Mouse (Mus musculus) heart, embryonic 11.5 days (tissue): ENCODE measurements around the gene Rdh16f1. TPM values are rescaled to one million over a fixed set of nuclear protein-coding genes. Genes with fewer than 3 reads are reported as not detected.

ENCODE experiments used
- ATAC-seq: fragments of 200-750 bp; cut with Nextera tagmentation; replicated peaks from 2 replicates; pipeline ENCODE4 v1.8.0; 2017; ENCODE audit warnings: moderate library complexity; ENCODE audit not compliant: insufficient number of reproducible peaks, low FRiP score, low TSS enrichment
- H3K27ac ChIP-seq: fragments of 300-500 bp; sonication (generic); 2 replicates; pipeline ENCODE4 v1.5.1; 2014; ENCODE audit warnings: mild to moderate bottlenecking, low read depth, low read length
- H3K27me3 ChIP-seq: fragments of 300-500 bp; sonication (generic); 2 replicates; pipeline ENCODE4 v1.6.1; 2014; ENCODE audit warnings: mild to moderate bottlenecking, low read length, mixed read lengths; ENCODE audit not compliant: control insufficient read depth, insufficient read depth
- H3K36me3 ChIP-seq: fragments of 300-500 bp; sonication (generic); 2 replicates; pipeline ENCODE4 v1.6.1; 2014; ENCODE audit warnings: mild to moderate bottlenecking, low read length, moderate library complexity, mixed read lengths; ENCODE audit not compliant: control insufficient read depth, insufficient read depth
- H3K4me1 ChIP-seq: fragments of 300-500 bp; sonication (generic); 2 replicates; pipeline ENCODE4 v1.6.1; 2014; ENCODE audit warnings: low read length; ENCODE audit not compliant: control insufficient read depth, insufficient read depth
- H3K4me2 ChIP-seq: fragments of 300-500 bp; sonication (generic); 2 replicates; pipeline ENCODE4 v1.6.1; 2014; ENCODE audit warnings: mild to moderate bottlenecking, moderate library complexity
- H3K4me3 ChIP-seq: fragments of 300-500 bp; sonication (generic); 2 replicates; pipeline ENCODE4 v1.5.1; 2014; ENCODE audit warnings: low read depth, low read length
- H3K9ac ChIP-seq: fragments of 300-500 bp; sonication (generic); 2 replicates; pipeline ENCODE4 v1.6.1; 2014; ENCODE audit warnings: mild to moderate bottlenecking, low read depth, low read length, moderate library complexity
- H3K9me3 ChIP-seq: fragments of 300-500 bp; sonication (generic); replicated peaks from 2 replicates; pipeline ENCODE4 v1.6.1; 2016; ENCODE audit warnings: low read length; ENCODE audit not compliant: control insufficient read depth
- WGBS: fragments of 180-500 bp; shearing (Covaris S2); extraction: QIAGEN DNeasy Blood & Tissue Kit; methylation state at CpG from one replicate; pipeline ENCODE4 v1.1.7; 2014; ENCODE audit not compliant: insufficient replicate concordance; 5-methylcytosine and 5-hydroxymethylcytosine counted together
- polyA plus RNA-seq: library from polyadenylated mRNA; unstranded; fragments of >200 nt; fragmentation: Nextera tagmentation; extraction: Ambion mirVana; gene quantifications from 2 replicates; pipeline ENCODE4 v1.2.1, GENCODE M21; 2014

Gene Rdh16f1
- polyA plus RNA-seq, 1 experiment from 2014 or later: 0.10 TPM

DNA sequence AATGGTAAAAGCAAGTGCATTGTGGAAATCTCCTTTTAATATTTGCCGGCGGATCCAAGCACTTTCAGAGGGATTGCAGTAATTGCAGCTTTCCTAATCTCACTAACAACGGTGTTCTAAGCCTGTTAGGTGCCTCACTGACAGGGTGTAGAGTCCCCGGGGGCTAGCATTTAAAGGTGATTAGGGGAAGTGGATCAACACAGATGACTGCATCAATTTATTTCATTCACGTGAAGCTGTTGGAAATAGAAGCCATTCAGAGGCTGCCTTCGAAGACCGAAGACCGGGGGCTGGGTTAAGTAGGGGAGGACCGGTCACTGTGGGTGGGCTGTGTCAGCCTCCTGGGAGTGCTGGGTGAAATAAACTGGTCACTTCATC is 28.7 kb upstream of the Rdh16f1 start:
- Histone ChIP-seq H3K27me3 (0 out of 2 replicates have a peak, but pooled peaks cover 2% of the 10 kb centered on the region), H3K4me3 (no peak overlapping the region), H3K4me2 (no peak overlapping the region), H3K4me1 (no peaks in the 10 kb centered on the region), H3K36me3 (no peaks in the 10 kb centered on the region), H3K27ac (no peak overlapping the region), H3K9me3 (no peaks in the 10 kb centered on the region), H3K9ac (no peak overlapping the region)
- no peak for ATAC-seq
- whole genome bisulfite sequencing: 54% methylated on average over 9 of the region's 9 CpGs

GRCm38 (mm10) chr10:127731397-127731796 is 28.2 kb upstream of the Rdh16f1 start:
- 0 out of 2 replicates have a peak, but pooled peaks cover 2% of the 10 kb centered on the region for H3K27me3 ChIP-seq
- H3K4me2 ChIP-seq: no peak overlapping the region
- WGBS: 32% methylated on average over 5 of the region's 5 CpGs
- ATAC-seq: no peak
- H3K4me1 ChIP-seq: no peaks in the 10 kb centered on the region
- no peak overlapping the region for H3K9ac ChIP-seq
- no peaks in the 10 kb centered on the region for H3K36me3 ChIP-seq
- no peaks in the 10 kb centered on the region for H3K9me3 ChIP-seq
- H3K27ac ChIP-seq: no peak overlapping the region
- H3K4me3 ChIP-seq: no peak overlapping the region

DNA sequence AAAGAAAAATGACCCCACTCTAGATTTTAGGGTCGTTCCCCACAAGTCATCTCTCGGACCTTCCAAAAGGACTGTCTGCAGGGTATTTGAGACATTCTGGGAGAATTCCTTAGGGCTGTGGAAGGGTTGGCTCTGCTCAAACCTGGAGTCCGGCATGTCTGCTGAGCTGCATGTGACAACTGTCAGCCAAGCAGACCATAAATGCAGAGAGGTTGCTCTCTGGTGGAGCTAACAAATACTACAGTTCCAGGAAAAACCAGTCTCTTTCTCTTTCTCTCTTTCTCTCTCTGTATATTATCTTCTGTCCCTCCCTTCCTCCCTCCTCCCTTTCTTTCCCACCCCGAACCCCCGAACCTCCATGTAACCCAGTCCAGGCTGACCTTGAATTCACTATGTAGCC is 25.2 kb upstream of the Rdh16f1 start:
- Histone ChIP-seq H3K9me3 (no peaks in the 10 kb centered on the region), H3K27me3 (no peaks in the 10 kb centered on the region), H3K4me1 (no peaks in the 10 kb centered on the region), H3K9ac (no peak overlapping the region), H3K36me3 (no peaks in the 10 kb centered on the region), H3K4me3 (no peak overlapping the region), H3K4me2 (no peak overlapping the region), H3K27ac (no peak overlapping the region)
- ATAC-seq: no peak
- 30% methylated on average over 5 of the region's 5 CpGs for WGBS

DNA sequence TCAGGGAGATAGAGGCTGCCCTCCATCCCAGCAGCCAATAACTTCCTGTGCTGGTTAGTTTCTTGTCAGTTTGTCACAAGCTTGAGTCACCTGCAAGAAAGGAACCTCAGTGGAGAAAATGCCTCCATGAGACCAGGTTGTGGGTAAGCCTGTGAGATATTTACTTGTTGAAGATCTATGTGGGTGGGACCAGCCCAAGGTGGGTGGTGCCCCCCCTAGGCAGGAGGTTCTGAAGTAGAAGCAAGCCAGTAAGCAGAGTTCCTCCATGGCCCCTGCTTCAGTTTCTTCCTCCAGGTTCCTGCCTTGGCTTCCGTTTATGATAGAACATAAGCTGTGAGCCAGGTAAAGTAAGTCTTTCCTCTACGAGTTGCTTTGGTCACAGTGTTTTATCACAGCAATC is 23.3 kb upstream of the Rdh16f1 start:
- no peaks in the 10 kb centered on the region for H3K9me3 ChIP-seq
- H3K9ac ChIP-seq: no peak overlapping the region
- no peak overlapping the region for H3K4me2 ChIP-seq
- no peaks in the 10 kb centered on the region for H3K36me3 ChIP-seq
- H3K27ac ChIP-seq: no peak overlapping the region
- H3K4me3 ChIP-seq: no peak overlapping the region
- H3K27me3 ChIP-seq: no peaks in the 10 kb centered on the region
- ATAC-seq: no peak
- H3K4me1 ChIP-seq: peaks cover 5% of the 10 kb centered on the region
- WGBS: 76% methylated on average over 2 of the region's 2 CpGs

- Histone ChIP-seq H3K27ac (no peak overlapping the region), H3K27me3 (no peaks in the 10 kb centered on the region), H3K4me3 (no peak overlapping the region), H3K4me2 (no peak overlapping the region), H3K9me3 (no peaks in the 10 kb centered on the region), H3K36me3 (no peaks in the 10 kb centered on the region), H3K9ac (no peak overlapping the region), H3K4me1 (peaks cover 5% of the 10 kb centered on the region)
- WGBS: 45% methylated on average over 4 of the region's 4 CpGs
- no peak for ATAC-seq
These were observed 22.7 kb upstream of the Rdh16f1 start for GRCm38 (mm10) chr10:127736916-127737315.

DNA sequence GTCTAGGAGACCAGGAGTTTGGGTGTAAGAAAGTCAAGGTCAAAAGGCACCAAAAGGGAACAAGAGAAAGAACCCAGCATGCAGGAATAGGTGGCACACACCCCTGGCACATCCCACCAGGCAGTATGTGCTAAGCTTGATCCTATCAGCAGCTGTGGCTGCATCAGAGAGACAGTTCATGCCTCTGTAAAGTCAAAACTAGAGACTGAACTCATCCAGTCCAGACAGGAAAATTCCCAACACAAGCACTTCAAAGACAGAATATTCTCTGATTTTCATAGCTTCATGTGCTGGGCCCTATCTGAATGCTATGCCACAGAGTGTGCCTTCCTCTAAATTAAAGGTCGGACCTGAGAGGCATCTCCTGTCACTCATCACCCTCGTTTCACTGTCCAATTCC is 22.0 kb upstream of the Rdh16f1 start:
- H3K4me3 ChIP-seq: no peak overlapping the region
- no peak overlapping the region for H3K9ac ChIP-seq
- H3K36me3 ChIP-seq: peaks cover under 1% of the 10 kb centered on the region; the same call in 1 of the 2 replicates
- WGBS: 28% methylated on average over 2 of the region's 2 CpGs
- no peak overlapping the region for H3K4me2 ChIP-seq
- no peak for ATAC-seq
- no peak overlapping the region for H3K27ac ChIP-seq
- peaks cover 5% of the 10 kb centered on the region for H3K4me1 ChIP-seq
- no peaks in the 10 kb centered on the region for H3K9me3 ChIP-seq
- no peaks in the 10 kb centered on the region for H3K27me3 ChIP-seq

GRCm38 (mm10) chr10:127738151-127738882 is 21.3 kb upstream of the Rdh16f1 start:
- Histone ChIP-seq H3K27ac (no peak overlapping the region), H3K9ac (no peak overlapping the region), H3K4me1 (peaks cover 5% of the 10 kb centered on the region), H3K4me3 (no peak overlapping the region), H3K9me3 (no peaks in the 10 kb centered on the region), H3K27me3 (no peaks in the 10 kb centered on the region), H3K4me2 (peak overlapping the region; percentile 69), H3K36me3 (peaks cover 8% of the 10 kb centered on the region)
- no peak; the same call in 1 of the 2 replicates for ATAC-seq
- WGBS: 32% methylated on average over 13 of the region's 13 CpGs

- Histone ChIP-seq H3K36me3 (peaks cover 17% of the 10 kb centered on the region), H3K9me3 (no peaks in the 10 kb centered on the region), H3K4me2 (peak within 1 kb of the TSS; percentile 69), H3K9ac (peak within 1 kb of the TSS; percentile 97), H3K4me3 (peak within 1 kb of the TSS; percentile 95), H3K27ac (peak within 1 kb of the TSS; percentile 74), H3K27me3 (no peaks in the 10 kb centered on the region), H3K4me1 (peaks cover 5% of the 10 kb centered on the region)
- peak; percentile 79 for ATAC-seq
- under 1% methylated on average over 32 of the region's 61 CpGs for WGBS
These were observed 20.4 kb upstream of the Rdh16f1 start, which contains the start of gene Zbtb39 for GRCm38 (mm10) chr10:127739083-127739660. Gene Zbtb39 (plus strand): TSS chr10:127739538.
